Mouse (Mus musculus): ENCODE measurements around the gene Mb.

The Mb gene

DNA sequence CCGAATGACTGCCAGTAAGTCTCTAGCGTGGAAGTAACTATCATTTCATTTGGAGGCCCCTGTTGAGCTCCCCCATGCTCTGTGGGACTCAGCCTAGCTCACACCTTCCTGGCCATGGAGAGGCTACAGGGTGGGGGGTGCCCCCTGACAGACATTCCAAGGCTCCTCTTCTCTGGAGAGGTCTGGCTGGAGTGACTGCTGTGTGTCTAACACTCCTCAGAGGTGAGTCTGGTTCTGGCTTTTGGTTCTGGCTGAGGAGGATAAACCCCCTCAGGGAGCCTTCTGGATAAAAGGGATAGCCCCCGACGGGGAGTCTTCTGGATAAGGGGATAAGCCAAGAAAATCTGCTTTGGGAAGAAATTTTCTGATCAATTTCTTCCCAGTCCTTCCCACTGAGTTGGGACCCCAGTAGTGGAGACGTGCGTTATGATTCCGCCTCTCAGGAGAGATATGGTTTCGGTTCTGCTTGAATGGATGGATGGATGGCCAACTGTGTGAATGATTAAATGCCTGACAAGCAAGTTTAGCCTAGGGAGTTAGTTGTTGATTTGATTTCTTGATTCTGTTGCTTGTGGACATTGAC is 77.1 kb downstream of the Mb start:
- DNase-seq = no peak

DNA sequence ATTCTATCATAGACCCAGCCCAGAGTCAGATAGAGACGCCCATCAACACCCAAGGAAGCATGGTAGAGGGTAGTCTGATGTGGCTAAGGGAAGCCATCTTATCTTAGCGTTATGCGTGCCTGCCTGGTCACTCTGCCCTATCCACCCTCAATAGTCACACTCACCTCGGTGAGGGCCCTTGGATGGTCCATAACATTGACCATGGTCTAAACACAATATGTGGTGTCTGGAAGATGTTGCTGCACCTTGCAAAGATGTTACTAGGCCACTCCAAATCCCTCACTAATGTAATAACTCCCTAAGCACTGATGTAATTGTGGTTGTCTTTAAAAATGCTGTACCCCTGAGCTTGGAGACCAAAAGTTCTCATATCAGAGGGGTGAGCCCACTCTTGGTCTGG is 77.8 kb downstream of the Mb start:
- no peak for DNase-seq

All from embryo, embryonic 11 days (tissue).